In genomic region chr9:105482715-105483510, GRCm38 (mm10) we compare ENCODE assay signal across 20 mouse cellular contexts. TPM values are rescaled to one million over a fixed set of nuclear protein-coding genes. Genes with fewer than 3 reads are reported as not detected.
DNase-seq lines count a peak whose midpoint lies in the region; ATAC-seq and TF ChIP-seq lines count a peak whose summit lies in the region.
"Had no signal": no experiment of that assay in that cellular context is flagged by ENCODE, and none has a peak within 500 bp of the region (broad histone marks: within the 10 kb centered on the region; RNA-seq: fewer than 3 reads in every experiment).

No protein-coding gene starts in this region.

- H3K4me2 ChIP-seq in CH12.LX (ENCODE audit: insufficient read depth, low read depth, poor library complexity, severe bottlenecking) = peak overlapping the region; percentile 29; the same call in 1 of the 2 replicates
- H3K4me2 ChIP-seq in forebrain, embryonic 13.5 days = no peak overlapping the region
- H3K4me2 ChIP-seq: embryonic facial prominence, embryonic 12.5 days; heart, embryonic 15.5 days; hindbrain, embryonic 13.5 days; limb, embryonic 15.5 days; midbrain, embryonic 11.5 days had no signal

- no peak for TF ChIP-seq POLR2A in CH12.LX (IDR thresholded peaks at IDR 0.05; ENCODE audit: low read depth, low read length)

- peak overlapping the region; percentile 1; the same call in 1 of the 2 replicates for H3K27ac ChIP-seq in left cerebral cortex, adult 2 months
- H3K27ac ChIP-seq in CH12.LX (ENCODE audit: insufficient read depth, low read depth) = no peak overlapping the region
- no peak overlapping the region for H3K27ac ChIP-seq in forebrain, embryonic 13.5 days
- H3K27ac ChIP-seq: embryonic facial prominence, embryonic 12.5 days; heart, embryonic 15.5 days; hindbrain, embryonic 13.5 days; limb, embryonic 10.5 days; limb, embryonic 15.5 days had no signal

- dilution Hi-C loops in CH12.LX (cut with MboI; ENCODE audit: extremely low pct_ligation_motif_present, extremely low pct_unique_long_range_greater_than_20kb, low sequenced_read_pairs) = no loop called here

- no peak for TF ChIP-seq CTCF in left cerebral cortex, adult 2 months (IDR thresholded peaks at IDR 0.05)
- no peak for TF ChIP-seq CTCF in CH12.LX (conservative IDR thresholded peaks at IDR 0.05 in 1 of 2, IDR thresholded peaks at IDR 0.05 in 1 of 2; ENCODE audit: low read depth in 2 of 2, low read length in 2 of 2)

- peak; percentile 61; the same call in 1 of the 2 replicates for TF ChIP-seq EP300 in CH12.LX (IDR thresholded peaks at IDR 0.05; ENCODE audit: low read length)

- DNase-seq in left cerebral cortex, adult 2 months (ENCODE audit: extremely low spot score in 1 of 2, low spot score in 2 of 2) = no peak
- no peak for DNase-seq in left cerebral cortex, postnatal 10 days (ENCODE audit: extremely low spot score in 1 of 2, low spot score in 2 of 2)
- peak; percentile 29 for DNase-seq in CH12.LX (ENCODE audit: extremely low read depth)
- peak; percentile 10 for DNase-seq in R1 (ENCODE audit: low read depth, low spot score)
- DNase-seq in urinary bladder, adult 18-20 months (ENCODE audit: low spot score in 2 of 2) = no peak
- DNase-seq in spleen, adult 18-20 months = no peak
- DNase-seq: embryo, embryonic 11 days; forebrain, postnatal 0 days; lung, postnatal 36 days; right cerebral cortex, postnatal 25 days; thymus, postnatal 14 days had no signal

- H3K79me2 ChIP-seq in CH12.LX (replicated peaks; ENCODE audit: control insufficient read depth, extremely low read depth, insufficient read depth, poor library complexity, severe bottlenecking) = peaks cover 5% of the 10 kb centered on the region

- no peaks in the 10 kb centered on the region for H3K9me3 ChIP-seq in CH12.LX (replicated peaks; ENCODE audit: low read length)
- H3K9me3 ChIP-seq in forebrain, embryonic 13.5 days (replicated peaks) = no peaks in the 10 kb centered on the region
- H3K9me3 ChIP-seq: embryonic facial prominence, embryonic 12.5 days; heart, embryonic 15.5 days; hindbrain, embryonic 13.5 days; limb, embryonic 10.5 days; limb, embryonic 15.5 days had no signal

- in situ Hi-C loops in CH12.LX (cut with MboI; ENCODE audit: low pct_ligation_motif_present, low pct_unique_long_range_greater_than_20kb, low sequenced_read_pairs) = no loop called here

- WGBS in forebrain, embryonic 13.5 days = 91% methylated on average over 4 of the region's 4 CpGs

- no peak overlapping the region for H3K9ac ChIP-seq in CH12.LX (ENCODE audit: insufficient read depth, low read depth)
- H3K9ac ChIP-seq in forebrain, embryonic 13.5 days = no peak overlapping the region
- H3K9ac ChIP-seq: embryonic facial prominence, embryonic 12.5 days; forebrain, postnatal 0 days; heart, embryonic 15.5 days; hindbrain, embryonic 13.5 days; limb, embryonic 15.5 days had no signal

- peaks cover 0 to 16% of the 10 kb centered on the region in 2 experiments for H3K36me3 ChIP-seq in CH12.LX (replicated peaks in 1 of 2; ENCODE audit: control insufficient read depth in 1 of 2, insufficient read depth in 1 of 2, low read length in 1 of 2)
- 0 out of 2 replicates have a peak, but pooled peaks cover 3% of the 10 kb centered on the region for H3K36me3 ChIP-seq in forebrain, embryonic 13.5 days (ENCODE audit: poor library complexity, severe bottlenecking)
- H3K36me3 ChIP-seq: embryonic facial prominence, embryonic 12.5 days; heart, embryonic 15.5 days; limb, embryonic 15.5 days had no signal

- no peak overlapping the region for H3K4me3 ChIP-seq in left cerebral cortex, adult 2 months
- H3K4me3 ChIP-seq in CH12.LX (replicated peaks in 1 of 3; ENCODE audit: low read depth in 2 of 3, low read length in 2 of 3, poor library complexity in 1 of 3) = no peak overlapping the region
- H3K4me3 ChIP-seq in forebrain, embryonic 13.5 days = no peak overlapping the region
- H3K4me3 ChIP-seq: embryonic facial prominence, embryonic 12.5 days; heart, embryonic 15.5 days; hindbrain, embryonic 13.5 days; limb, embryonic 10.5 days; limb, embryonic 15.5 days had no signal

- ATAC-seq in forebrain, embryonic 13.5 days = no peak
- ATAC-seq: forebrain, postnatal 0 days; inflammation-experienced regulatory T-cells, adult 6 months; midbrain, embryonic 16.5 days had no signal

- intact Hi-C loops in left cerebral cortex, adult 2 months (cut with DNase I) = no loop called here
- intact Hi-C loops in left cerebral cortex, postnatal 10 days (cut with DNase I) = no loop called here

- peaks cover 6 to 65% of the 10 kb centered on the region in 2 experiments for H3K4me1 ChIP-seq in CH12.LX (ENCODE audit: control insufficient read depth in 1 of 2, insufficient read depth in 2 of 2)
- H3K4me1 ChIP-seq in forebrain, embryonic 13.5 days = peaks cover 23% of the 10 kb centered on the region
- H3K4me1 ChIP-seq: embryonic facial prominence, embryonic 12.5 days; limb, embryonic 10.5 days had no signal

- TF ChIP-seq RAD21 in CH12.LX (IDR thresholded peaks at IDR 0.05; ENCODE audit: low read depth, low read length) = no peak

- H3K27me3 ChIP-seq in CH12.LX (replicated peaks) = no peaks in the 10 kb centered on the region
- no peaks in the 10 kb centered on the region for H3K27me3 ChIP-seq in forebrain, embryonic 13.5 days
- H3K27me3 ChIP-seq: embryonic facial prominence, embryonic 12.5 days; heart, embryonic 15.5 days; hindbrain, embryonic 13.5 days; limb, embryonic 15.5 days had no signal

TF ChIP-seq in CH12.LX, 34 proteins besides CTCF, POLR2A, EP300 and RAD21:
- TF ChIP-seq POLR2AphosphoS2 (IDR thresholded peaks at IDR 0.05; ENCODE audit: low read depth, low read length) (no peak), UBTF (IDR thresholded peaks at IDR 0.05; ENCODE audit: low read depth, low read length) (no peak), JUN (IDR thresholded peaks at IDR 0.05; ENCODE audit: insufficient read depth, low read depth, low read length) (0 out of 2 replicates have a peak, but pooled peaks have one; percentile 34), SIN3A (IDR thresholded peaks at IDR 0.05; ENCODE audit: low read length) (0 out of 2 replicates have a peak, but pooled peaks have one; percentile 3), JUND (conservative IDR thresholded peaks at IDR 0.05; ENCODE audit: low read depth, low read length) (peak; percentile 49; the same call in 1 of the 2 replicates), MXI1 (IDR thresholded peaks at IDR 0.05; ENCODE audit: low read depth, low read length) (peak; percentile 20; the same call in 1 of the 2 replicates), MAFK (IDR thresholded peaks at IDR 0.05; ENCODE audit: insufficient replicate concordance, low read length) (peak; percentile 74; the same call in 1 of the 2 replicates), IRF4 (IDR thresholded peaks at IDR 0.05; ENCODE audit: low read depth, low read length) (peak; percentile 82), SMC3 (IDR thresholded peaks at IDR 0.05; ENCODE audit: low read depth, low read length) (no peak), CHD1 (IDR thresholded peaks at IDR 0.05; ENCODE audit: low read depth, low read length) (no peak), ETS1 (conservative IDR thresholded peaks at IDR 0.05; ENCODE audit: low read depth, low read length) (0 out of 2 replicates have a peak, but pooled peaks have one; percentile 10)

RNA-seq across cellular contexts. Expression of gene Atp2c1, which starts 44.2 kb away (rescaled TPM):
- total RNA-seq in left cerebral cortex, adult 2 months (2021) = 100 to 1,000 TPM; 202 to 209 TPM
- total RNA-seq in left cerebral cortex, postnatal 10 days (2021) = 100 to 1,000 TPM; 265 to 279 TPM
- total RNA-seq in CH12.LX (2012; rRNA removed) (45.8 and 53.1 TPM in 2 replicates), CH12.LX (2014; rRNA removed) (51.7 and 62.6 TPM in 2 replicates)
- 60.0 and 60.7 TPM in 2 replicates for polyA plus RNA-seq in CH12.LX (2012; ENCODE audit: insufficient read length, low read depth)
- polyA plus RNA-seq in forebrain, embryonic 13.5 days (2015; fragmentation: Nextera tagmentation; extraction: Ambion mirVana) = 66.1 and 66.8 TPM in 2 replicates

Comparison
In these comparisons a context has a peak if more than half of its experiments do, and no peak if none do; other contexts are left out.
1. DNase-seq: peak in CH12.LX (single experiment) and R1 (single experiment); none in left cerebral cortex, adult 2 months (0 of 2), left cerebral cortex, postnatal 10 days (0 of 2), urinary bladder, adult 18-20 months (0 of 2) and spleen, adult 18-20 months (0 of 2).